Comparison of ENCODE assay signal across 22 mouse cellular contexts in the genomic region with DNA sequence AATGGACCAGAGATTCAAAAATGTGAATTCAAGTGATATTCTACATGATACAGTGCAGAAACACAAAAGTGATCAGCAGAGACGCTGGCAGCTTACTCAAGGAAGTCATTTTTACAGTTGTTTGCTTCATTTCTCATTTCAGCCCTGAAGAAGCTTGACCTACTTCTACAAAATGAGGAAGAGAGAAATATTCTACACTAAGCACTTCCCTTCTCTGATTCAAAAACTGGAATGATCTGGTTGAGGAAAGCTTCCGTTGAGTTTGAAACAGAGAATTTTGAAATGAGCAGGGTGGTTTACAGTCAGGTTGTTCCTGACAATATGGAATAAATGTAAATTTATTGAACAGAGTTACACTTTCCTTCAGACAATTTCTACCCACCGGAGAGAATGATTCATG.
A peak's percentile ranks its signal among the peaks of the same experiment; 100 is the strongest.
DNase-seq lines count a peak whose midpoint lies in the region; ATAC-seq lines count a peak whose summit lies in the region.
"Had no signal": no experiment of that assay in that cellular context is flagged by ENCODE, and none has a peak within 500 bp of the region (broad histone marks: within the 10 kb centered on the region; RNA-seq: fewer than 3 reads in every experiment).

No protein-coding gene starts in this region.

- DNase-seq in 416B (ENCODE audit: low read depth) (peak; percentile 13), A20 (ENCODE audit: low read depth, low spot score) (peak; percentile 30)
- no peak for DNase-seq in left cerebral cortex, postnatal 14 days (ENCODE audit: low spot score in 2 of 2)
- DNase-seq: adrenal gland, adult 2 months; adrenal gland, postnatal 14 days; B cell, adult 2 months; cerebellum, adult 11 months; cerebellum, adult 2 months; cerebellum, adult 9-11 months; cerebellum, postnatal 25 days; embryo, embryonic 11 days; gastrocnemius, adult 2 months; gastrocnemius, postnatal 14 days; heart, adult 18-20 months; heart, postnatal 14 days; heart, postnatal 4 days; kidney, adult 18-20 months had no signal

- intact Hi-C loops in left cerebral cortex, postnatal 14 days (cut with DNase I), result no loop called here

- ATAC-seq in common myeloid progenitor, adult 5-6 weeks (replicated peaks; ENCODE audit: low read depth, poor library complexity, severe bottlenecking), result peak; percentile 54; the same call in 1 of the 2 replicates
- ATAC-seq in megakaryocyte progenitor cell, adult 5-6 weeks (replicated peaks; ENCODE audit: poor library complexity), result peak; percentile 92
- ATAC-seq in inflammation-experienced regulatory T-cells, adult 6 months, result no peak
- ATAC-seq: forebrain, embryonic 15.5 days; intestine, embryonic 15.5 days had no signal

Comparison
In these comparisons a context has a peak if more than half of its experiments do, and no peak if none do; other contexts are left out.
1. DNase-seq: peak in 416B (single experiment) and A20 (single experiment); none in left cerebral cortex, postnatal 14 days (0 of 2).